Mouse (Mus musculus) brain, embryonic 14.5 days (tissue): ENCODE results near the gene Rpp25l.

Source experiments
- CTCF ChIP-seq: fragments of 200-500 bp; IDR thresholded peaks from 2 replicates; pipeline ENCODE4 v1.5.1; 2012; ENCODE audit warnings: inconsistent platforms, mild to moderate bottlenecking, moderate library complexity, borderline replicate concordance; ENCODE audit not compliant: insufficient read depth, insufficient read length; ENCODE audit errors: extremely low read depth
- POLR2A ChIP-seq: fragments of 200-500 bp; IDR thresholded peaks from 2 replicates; pipeline ENCODE4 v1.6.1; 2012; ENCODE audit warnings: mild to moderate bottlenecking, inconsistent platforms, borderline replicate concordance; ENCODE audit not compliant: poor library complexity, insufficient read depth, insufficient read length, severe bottlenecking; ENCODE audit errors: extremely low read depth

DNA sequence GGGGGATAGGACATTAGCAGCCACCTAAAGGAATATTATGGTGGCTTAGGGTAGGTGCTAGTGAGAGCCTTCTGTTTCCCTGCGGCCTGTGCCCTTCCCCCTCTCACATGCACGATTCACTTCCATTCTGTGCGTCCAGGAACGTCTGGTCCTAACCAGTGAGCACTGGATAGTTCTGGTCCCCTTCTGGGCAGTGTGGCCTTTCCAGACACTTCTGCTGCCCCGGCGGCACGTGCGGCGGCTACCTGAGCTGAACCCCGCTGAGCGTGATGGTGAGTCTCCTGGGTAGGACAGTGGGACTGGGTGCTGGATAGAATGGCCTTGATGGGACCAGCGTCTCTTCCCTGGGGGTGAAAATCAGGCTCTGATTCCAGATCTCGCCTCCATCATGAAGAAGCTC lies 44.0 kb upstream of the Rpp25l start:
- TF ChIP-seq POLR2A = no peak
- no peak for TF ChIP-seq CTCF
